Mouse (Mus musculus) neural tube, embryonic 11.5 days (tissue): ENCODE measurements around the gene Prph. TPM values are rescaled to one million over a fixed set of nuclear protein-coding genes. Genes with fewer than 3 reads are reported as not detected.
A peak's percentile ranks its signal among the peaks of the same experiment; 100 is the strongest.

Experiments used
- ATAC-seq: fragments of 200-750 bp; cut with Nextera tagmentation; 2 replicates; pipeline ENCODE4 v1.8.0; 2017; ENCODE audit warnings: moderate number of reproducible peaks, mild to moderate bottlenecking, moderate TSS enrichment, moderate library complexity; ENCODE audit not compliant: insufficient read depth, low FRiP score, low TSS enrichment
- DNase-seq: peaks from one replicate; pipeline ENCODE4 v3.0.0-alpha.2; 2015; ENCODE audit warnings: low spot score
- H3K27ac ChIP-seq: fragments of 300-500 bp; sonication (generic); 2 replicates; pipeline ENCODE4 v1.5.1; 2014; ENCODE audit warnings: low read depth, mild to moderate bottlenecking, low read length
- H3K27me3 ChIP-seq: fragments of 300-500 bp; sonication (generic); 2 replicates; pipeline ENCODE4 v1.6.1; 2014; ENCODE audit warnings: mild to moderate bottlenecking, low read length, mixed read lengths; ENCODE audit not compliant: control insufficient read depth, insufficient read depth
- H3K36me3 ChIP-seq: fragments of 300-500 bp; sonication (generic); 2 replicates; pipeline ENCODE4 v1.6.1; 2014; ENCODE audit warnings: mild to moderate bottlenecking, low read length, moderate library complexity, mixed read lengths; ENCODE audit not compliant: control insufficient read depth, insufficient read depth
- H3K4me1 ChIP-seq: fragments of 300-500 bp; sonication (generic); 2 replicates; pipeline ENCODE4 v1.6.1; 2014; ENCODE audit warnings: low read length, mixed read lengths; ENCODE audit not compliant: control insufficient read depth, insufficient read depth
- H3K4me2 ChIP-seq: fragments of 300-500 bp; sonication (generic); 2 replicates; pipeline ENCODE4 v1.6.1; 2014; ENCODE audit warnings: low read depth, mild to moderate bottlenecking, moderate library complexity
- H3K4me3 ChIP-seq: fragments of 300-500 bp; sonication (generic); 2 replicates; pipeline ENCODE4 v1.5.1; 2014; ENCODE audit warnings: low read depth, low read length
- H3K9ac ChIP-seq: fragments of 300-500 bp; sonication (generic); 2 replicates; pipeline ENCODE4 v1.6.1; 2014; ENCODE audit warnings: mild to moderate bottlenecking, low read length
- H3K9me3 ChIP-seq: fragments of 300-500 bp; sonication (generic); 2 replicates; pipeline ENCODE4 v1.6.1; 2016; ENCODE audit warnings: low read length; ENCODE audit not compliant: control insufficient read depth
- WGBS: fragments of 180-500 bp; shearing (Covaris S2); extraction: QIAGEN DNeasy Blood & Tissue Kit; methylation state at CpG from one replicate; pipeline ENCODE4 v1.1.7; 2014; 5-methylcytosine and 5-hydroxymethylcytosine counted together
- polyA plus RNA-seq: library from polyadenylated mRNA; unstranded; fragments of >200 nt; fragmentation: Nextera tagmentation; extraction: Ambion mirVana; gene quantifications from 2 replicates; pipeline ENCODE4 v1.2.1, GENCODE M21; 2014

Gene Prph
- 38.7 and 54.0 TPM in 2 replicates for polyA plus RNA-seq

DNA sequence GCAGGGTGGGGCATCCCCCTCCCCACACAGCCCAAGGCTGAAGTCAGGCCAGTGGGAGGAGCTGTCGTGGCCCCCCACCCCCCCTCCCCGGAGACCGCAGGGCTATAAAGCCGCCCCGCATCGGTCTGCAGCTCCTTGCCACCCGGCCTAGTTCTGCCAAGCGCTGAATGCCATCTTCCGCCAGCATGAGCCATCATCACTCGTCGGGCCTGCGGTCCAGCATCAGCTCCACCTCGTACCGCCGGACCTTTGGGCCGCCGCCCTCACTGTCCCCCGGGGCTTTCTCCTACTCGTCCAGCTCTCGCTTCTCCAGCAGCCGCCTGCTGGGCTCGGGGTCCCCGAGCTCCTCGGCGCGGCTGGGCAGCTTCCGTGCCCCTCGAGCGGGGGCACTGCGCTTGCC lies at the start of gene Prph:
Prph (plus strand) TSS at position 135 of the 400 bp plus-strand sequence.
- no peak within 1 kb of the TSS for H3K27ac ChIP-seq
- H3K9ac ChIP-seq = peak within 1 kb of the TSS; percentile 27; the same call in 1 of the 2 replicates
- H3K36me3 ChIP-seq = no peaks in the 10 kb centered on the region
- H3K9me3 ChIP-seq = no peaks in the 10 kb centered on the region
- peak within 1 kb of the TSS; percentile 25 for H3K4me3 ChIP-seq
- ATAC-seq (no peak), DNase-seq (no peak)
- WGBS = under 1% methylated on average over 29 of the region's 30 CpGs
- H3K4me1 ChIP-seq = 0 out of 2 replicates have a peak, but pooled peaks cover 6% of the 10 kb centered on the region
- H3K4me2 ChIP-seq = peak within 1 kb of the TSS; percentile 41
- H3K27me3 ChIP-seq = peaks cover 65% of the 10 kb centered on the region

DNA sequence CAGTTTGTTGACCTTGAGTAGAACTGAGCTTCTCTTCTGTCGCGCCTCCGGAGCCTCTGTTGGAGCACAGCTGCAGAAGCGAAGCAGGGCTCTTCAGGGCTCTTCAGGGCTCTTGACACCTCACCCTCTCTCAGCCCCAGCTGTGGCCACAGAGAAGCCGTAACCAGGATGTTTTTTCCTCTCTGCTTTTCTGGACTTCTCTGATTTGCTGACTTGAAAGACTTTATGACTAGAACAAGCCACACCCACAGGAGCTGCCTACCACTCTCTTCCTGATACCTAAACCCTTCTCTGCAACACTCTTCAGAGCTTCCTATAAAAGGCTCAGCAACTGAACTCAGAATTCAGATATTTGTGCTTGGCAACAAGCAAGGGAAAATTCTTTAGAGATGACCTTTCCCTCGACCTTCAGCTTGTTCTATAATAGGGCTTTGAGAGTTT lies 46.2 kb upstream of the Prph start:
- DNase-seq (no peak), ATAC-seq (no peak)
- 64% methylated on average over 6 of the region's 6 CpGs for WGBS
- H3K4me1 ChIP-seq = no peaks in the 10 kb centered on the region
- H3K4me2 ChIP-seq = no peak overlapping the region
- H3K9ac ChIP-seq = no peak overlapping the region
- no peaks in the 10 kb centered on the region for H3K27me3 ChIP-seq
- H3K27ac ChIP-seq = no peak overlapping the region
- H3K4me3 ChIP-seq = no peak overlapping the region
- H3K9me3 ChIP-seq = no peaks in the 10 kb centered on the region
- H3K36me3 ChIP-seq = no peaks in the 10 kb centered on the region

- Histone ChIP-seq H3K27ac (no peak overlapping the region), H3K4me1 (no peaks in the 10 kb centered on the region), H3K9ac (no peak overlapping the region), H3K4me2 (no peak overlapping the region), H3K9me3 (no peaks in the 10 kb centered on the region), H3K4me3 (no peak overlapping the region), H3K36me3 (no peaks in the 10 kb centered on the region), H3K27me3 (no peaks in the 10 kb centered on the region)
- DNase-seq (no peak), ATAC-seq (no peak)
- WGBS = 86% methylated on average over 2 of the region's 2 CpGs
Measured at GRCm38 (mm10) chr15:99010896-99011295, 44.1 kb upstream of the Prph start.

GRCm38 (mm10) chr15:99011946-99012345 lies 43.0 kb upstream of the Prph start:
- Histone ChIP-seq H3K4me1 (no peaks in the 10 kb centered on the region), H3K27ac (no peak overlapping the region), H3K9me3 (no peaks in the 10 kb centered on the region), H3K36me3 (no peaks in the 10 kb centered on the region), H3K27me3 (no peaks in the 10 kb centered on the region), H3K4me3 (no peak overlapping the region), H3K4me2 (no peak overlapping the region), H3K9ac (no peak overlapping the region)
- DNase-seq (peak; percentile 0), ATAC-seq (no peak)
- 82% methylated on average over 3 of the region's 3 CpGs for WGBS

GRCm38 (mm10) chr15:99014496-99015030 lies 40.4 kb upstream of the Prph start:
- H3K4me2 ChIP-seq = no peak overlapping the region
- H3K4me3 ChIP-seq = no peak overlapping the region
- no peaks in the 10 kb centered on the region for H3K4me1 ChIP-seq
- H3K9me3 ChIP-seq = no peaks in the 10 kb centered on the region
- WGBS = 66% methylated on average over 9 of the region's 9 CpGs
- no peak for DNase-seq
- no peaks in the 10 kb centered on the region for H3K36me3 ChIP-seq
- no peaks in the 10 kb centered on the region for H3K27me3 ChIP-seq
- no peak overlapping the region for H3K27ac ChIP-seq
- no peak for ATAC-seq
- H3K9ac ChIP-seq = no peak overlapping the region

GRCm38 (mm10) chr15:99017355-99017761 lies 37.6 kb upstream of the Prph start:
- H3K4me2 ChIP-seq = no peak overlapping the region
- no peak overlapping the region for H3K4me3 ChIP-seq
- WGBS = 86% methylated on average over 8 of the region's 8 CpGs
- ATAC-seq = no peak
- H3K9ac ChIP-seq = no peak overlapping the region
- H3K27me3 ChIP-seq = no peaks in the 10 kb centered on the region
- no peak for DNase-seq
- H3K36me3 ChIP-seq = no peaks in the 10 kb centered on the region
- no peak overlapping the region for H3K27ac ChIP-seq
- no peaks in the 10 kb centered on the region for H3K4me1 ChIP-seq
- no peaks in the 10 kb centered on the region; the same call in 1 of the 2 replicates for H3K9me3 ChIP-seq

GRCm38 (mm10) chr15:99017986-99018385 lies 37.0 kb upstream of the Prph start:
- ATAC-seq (no peak), DNase-seq (no peak)
- WGBS = 69% methylated on average over 9 of the region's 9 CpGs
- H3K9me3 ChIP-seq = no peaks in the 10 kb centered on the region; the same call in 1 of the 2 replicates
- H3K4me3 ChIP-seq = no peak overlapping the region
- no peaks in the 10 kb centered on the region for H3K27me3 ChIP-seq
- H3K36me3 ChIP-seq = no peaks in the 10 kb centered on the region
- H3K4me1 ChIP-seq = no peaks in the 10 kb centered on the region
- no peak overlapping the region for H3K4me2 ChIP-seq
- no peak overlapping the region for H3K27ac ChIP-seq
- no peak overlapping the region for H3K9ac ChIP-seq

- Histone ChIP-seq H3K9me3 (no peaks in the 10 kb centered on the region; the same call in 1 of the 2 replicates), H3K27me3 (no peaks in the 10 kb centered on the region), H3K4me2 (no peak overlapping the region), H3K27ac (no peak overlapping the region), H3K9ac (no peak overlapping the region), H3K4me1 (no peaks in the 10 kb centered on the region), H3K36me3 (no peaks in the 10 kb centered on the region), H3K4me3 (no peak overlapping the region)
- ATAC-seq (no peak), DNase-seq (no peak)
- 82% methylated on average over 4 of the region's 4 CpGs for WGBS
Measured at GRCm38 (mm10) chr15:99018630-99019029, 36.3 kb upstream of the Prph start.

GRCm38 (mm10) chr15:99019436-99019835 lies 35.5 kb upstream of the Prph start:
- 56% methylated on average over 8 of the region's 8 CpGs for whole genome bisulfite sequencing
- H3K36me3 ChIP-seq = no peaks in the 10 kb centered on the region
- H3K9ac ChIP-seq = no peak overlapping the region
- no peak overlapping the region for H3K4me3 ChIP-seq
- ATAC-seq (no peak), DNase-seq (no peak)
- no peaks in the 10 kb centered on the region for H3K27me3 ChIP-seq
- H3K27ac ChIP-seq = no peak overlapping the region
- H3K4me1 ChIP-seq = no peaks in the 10 kb centered on the region
- H3K9me3 ChIP-seq = no peaks in the 10 kb centered on the region; the same call in 1 of the 2 replicates
- H3K4me2 ChIP-seq = no peak overlapping the region
